Mouse (Mus musculus) heart, embryonic 10.5 days (tissue): ENCODE results near the gene Ifi208. TPM values are rescaled to one million over a fixed set of nuclear protein-coding genes. Genes with fewer than 3 reads are reported as not detected.
"Not testable (repeated sequence)": the region's sequence is repeated elsewhere in the genome, so short reads cannot be mapped to it uniquely, and the experiment has no call there.

ENCODE experiments used
- DNase-seq: peaks from one replicate; pipeline ENCODE4 v3.0.0-alpha.2; 2017; ENCODE audit warnings: low spot score
- H3K27ac ChIP-seq: fragments of 300-500 bp; sonication (generic); 2 replicates; pipeline ENCODE4 v1.5.1; 2016; ENCODE audit warnings: mild to moderate bottlenecking
- H3K27me3 ChIP-seq: fragments of 300-500 bp; sonication (generic); 2 replicates; pipeline ENCODE4 v1.6.1; 2016; ENCODE audit warnings: mild to moderate bottlenecking; ENCODE audit not compliant: poor library complexity, insufficient read depth, severe bottlenecking
- H3K36me3 ChIP-seq: fragments of 300-500 bp; sonication (generic); 2 replicates; pipeline ENCODE4 v1.6.1; 2016; ENCODE audit warnings: mild to moderate bottlenecking, moderate library complexity
- H3K4me1 ChIP-seq: fragments of 300-500 bp; sonication (generic); 2 replicates; pipeline ENCODE4 v1.6.1; 2016; ENCODE audit warnings: mild to moderate bottlenecking
- H3K4me3 ChIP-seq: fragments of 300-500 bp; sonication (generic); 2 replicates; pipeline ENCODE4 v1.5.1; 2016; ENCODE audit warnings: mild to moderate bottlenecking, moderate library complexity
- H3K9me3 ChIP-seq: fragments of 300-500 bp; sonication (generic); 2 replicates; pipeline ENCODE4 v1.6.1; 2016; ENCODE audit warnings: mild to moderate bottlenecking, moderate library complexity
- whole genome bisulfite sequencing: fragments of 180-500 bp; shearing (Covaris S2); methylation state at CpG from one replicate; pipeline ENCODE4 v1.1.7; 2016; 5-methylcytosine and 5-hydroxymethylcytosine counted together
- polyA plus RNA-seq: library from polyadenylated mRNA; unstranded; fragments of >200 nt; fragmentation: Nextera tagmentation; extraction: Ambion mirVana; gene quantifications from 2 replicates; pipeline ENCODE4 v1.2.1, GENCODE M21; 2016

The Ifi208 gene
- polyA plus RNA-seq = not detected in 2 replicates

DNA sequence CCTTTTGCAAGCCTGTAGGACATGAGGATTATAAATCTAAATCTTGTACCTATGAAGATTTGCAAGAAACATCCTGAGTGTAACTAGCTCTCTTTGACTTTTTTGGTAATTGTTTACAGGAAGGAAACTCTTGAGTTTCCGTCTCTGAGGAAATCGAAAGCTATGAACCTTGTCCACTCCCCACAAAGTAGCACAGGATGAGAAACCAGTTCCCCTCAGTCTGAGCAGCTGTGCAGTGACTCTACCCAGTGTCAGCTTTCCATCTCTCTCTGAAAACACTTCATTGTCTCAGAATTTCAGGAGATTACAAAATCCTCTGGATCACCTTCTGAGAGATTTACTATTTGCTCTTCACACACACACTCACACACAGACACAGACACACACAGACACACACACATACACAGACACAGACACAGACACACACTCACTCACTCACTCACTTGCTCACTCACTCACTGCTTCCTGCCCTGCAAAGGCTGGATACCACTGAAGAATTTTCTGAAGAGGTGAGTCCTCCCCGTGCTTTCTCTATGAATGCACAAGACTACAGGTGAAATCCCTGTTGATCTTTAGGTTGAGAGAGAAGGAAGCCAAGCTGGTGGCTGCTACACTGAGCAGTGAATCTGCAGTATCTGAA, at the start of gene Ifi208:
Gene Ifi208 (plus strand): TSS at position 218 of the 640 bp plus-strand sequence.
- not testable (repeated sequence) for H3K27me3 ChIP-seq, H3K4me3 ChIP-seq, H3K36me3 ChIP-seq, H3K9me3 ChIP-seq, H3K4me1 ChIP-seq, H3K27ac ChIP-seq, DNase-seq
- WGBS = 48% methylated on average over 3 of the region's 3 CpGs

DNA sequence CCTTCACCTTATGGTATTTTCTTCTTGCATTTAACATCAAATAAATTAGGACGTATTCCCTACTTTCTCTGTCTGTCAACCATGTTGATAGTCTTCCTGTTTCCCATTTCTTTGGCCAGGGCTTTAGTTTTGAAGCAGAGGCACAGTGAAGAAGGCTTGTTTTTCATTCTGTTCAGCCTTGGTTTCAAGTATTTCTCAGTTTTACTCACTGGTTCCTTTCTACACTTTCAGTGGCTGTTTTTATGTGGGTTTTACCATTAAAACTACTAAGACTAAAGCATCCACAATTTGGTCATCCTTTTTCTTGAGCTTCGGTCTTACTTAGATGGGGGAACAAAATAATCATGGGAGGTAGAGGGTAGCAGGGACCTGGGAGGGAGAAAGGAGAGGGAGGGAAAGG, 49.4 kb upstream of the Ifi208 start:
- Histone ChIP-seq H3K27me3 (no peaks in the 10 kb centered on the region), H3K9me3 (no peaks in the 10 kb centered on the region), H3K27ac (no peak overlapping the region), H3K4me1 (no peaks in the 10 kb centered on the region), H3K4me3 (no peak overlapping the region), H3K36me3 (no peaks in the 10 kb centered on the region)
- DNase-seq = no peak
- 74% methylated on average over 2 of the region's 2 CpGs for WGBS

- H3K9me3 ChIP-seq = no peaks in the 10 kb centered on the region
- no peak overlapping the region for H3K4me3 ChIP-seq
- H3K27ac ChIP-seq = no peak overlapping the region
- H3K36me3 ChIP-seq = no peaks in the 10 kb centered on the region
- DNase-seq = no peak
- 71% methylated on average over 2 of the region's 2 CpGs for WGBS
- no peaks in the 10 kb centered on the region for H3K4me1 ChIP-seq
- H3K27me3 ChIP-seq = no peaks in the 10 kb centered on the region
Observed at GRCm38 (mm10) chr1:173626686-173627085, 46.8 kb upstream of the Ifi208 start.

DNA sequence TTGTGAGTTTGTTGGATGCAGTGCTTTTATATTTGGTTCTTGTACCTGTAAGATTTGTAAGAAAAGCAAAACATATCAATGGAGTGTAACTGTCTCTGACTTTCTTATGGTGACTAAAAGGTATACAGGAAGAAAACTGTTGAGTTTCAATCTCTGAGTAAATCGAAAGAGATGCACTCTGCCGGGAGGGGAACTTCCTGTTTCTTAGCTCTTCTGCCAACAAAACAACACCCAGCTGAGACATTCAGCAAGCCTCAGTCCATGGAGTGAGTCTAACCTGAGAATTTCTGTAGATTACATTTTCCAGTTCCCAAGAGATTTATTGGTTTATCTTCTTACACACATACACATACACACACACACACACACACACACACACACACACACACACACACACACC, 42.9 kb upstream of the Ifi208 start, which contains the start of gene Ifi209:
Gene Ifi209 (plus strand): TSS at position 296 of the 400 bp plus-strand sequence.
- WGBS = 67% methylated on average over 2 of the region's 2 CpGs
- not testable (repeated sequence) for H3K9me3 ChIP-seq, H3K36me3 ChIP-seq, H3K4me1 ChIP-seq, H3K4me3 ChIP-seq, H3K27ac ChIP-seq, DNase-seq, H3K27me3 ChIP-seq

DNA sequence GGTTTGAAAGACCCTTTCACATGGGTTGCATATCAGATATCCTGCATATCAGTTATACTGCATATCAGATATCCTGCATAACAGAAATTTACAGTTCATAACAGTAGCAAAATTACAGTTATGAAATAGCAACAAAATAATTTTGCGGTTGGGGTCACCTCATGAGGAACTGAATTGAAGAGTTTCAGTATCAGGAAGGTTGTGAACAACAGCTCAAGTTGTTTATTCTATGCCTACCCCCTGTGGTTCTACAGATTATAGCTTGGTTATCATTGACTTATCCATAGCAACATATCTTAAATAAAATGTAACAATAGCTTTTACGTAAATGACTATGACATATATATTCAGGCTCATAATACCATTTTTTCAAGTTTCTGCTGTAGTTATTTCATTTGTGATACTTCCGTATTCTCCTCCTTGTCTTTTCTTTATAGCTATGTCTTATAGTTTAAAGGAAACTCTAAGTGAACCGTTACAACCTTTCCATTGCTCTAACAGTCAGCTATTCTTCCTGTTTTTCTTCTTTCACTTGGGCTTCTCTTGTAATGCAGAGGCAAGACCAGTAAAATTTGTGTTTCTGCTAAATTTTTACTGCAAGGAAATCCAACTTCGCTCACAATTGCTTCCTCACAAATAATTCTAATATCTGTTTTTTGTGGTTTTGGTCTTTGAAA, 39.4 kb upstream of the Ifi208 start:
- Histone ChIP-seq H3K27ac (no peak overlapping the region), H3K4me1 (no peaks in the 10 kb centered on the region), H3K9me3 (no peaks in the 10 kb centered on the region), H3K27me3 (no peaks in the 10 kb centered on the region), H3K4me3 (no peak overlapping the region), H3K36me3 (no peaks in the 10 kb centered on the region)
- DNase-seq = no peak
- 83% methylated on average over 5 of the region's 5 CpGs for WGBS

DNA sequence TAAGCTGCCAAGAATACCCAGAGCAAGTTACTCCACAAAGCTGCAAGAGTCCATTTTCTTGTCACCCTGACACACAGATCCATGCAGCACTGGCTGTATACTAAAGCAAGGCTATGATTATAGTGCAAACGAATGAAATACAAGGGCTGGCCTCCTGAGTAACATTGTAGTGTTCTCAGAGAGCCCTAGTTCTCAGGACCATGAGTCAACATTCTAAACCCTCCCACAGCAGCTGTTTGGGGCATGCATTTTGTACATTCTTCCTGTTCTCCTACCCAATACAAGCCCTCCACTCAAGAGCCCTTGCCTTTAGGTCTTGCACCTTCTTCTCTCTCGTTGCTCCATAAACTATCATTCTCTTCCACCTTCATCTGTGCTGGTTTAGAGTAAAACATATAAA, 28.1 kb upstream of the Ifi208 start:
- H3K4me3 ChIP-seq = no peak overlapping the region
- no peaks in the 10 kb centered on the region for H3K4me1 ChIP-seq
- DNase-seq = no peak
- H3K27ac ChIP-seq = no peak overlapping the region
- 62% methylated on average over 2 of the region's 2 CpGs for WGBS
- H3K36me3 ChIP-seq = no peaks in the 10 kb centered on the region
- H3K27me3 ChIP-seq = no peaks in the 10 kb centered on the region
- H3K9me3 ChIP-seq = no peaks in the 10 kb centered on the region

DNA sequence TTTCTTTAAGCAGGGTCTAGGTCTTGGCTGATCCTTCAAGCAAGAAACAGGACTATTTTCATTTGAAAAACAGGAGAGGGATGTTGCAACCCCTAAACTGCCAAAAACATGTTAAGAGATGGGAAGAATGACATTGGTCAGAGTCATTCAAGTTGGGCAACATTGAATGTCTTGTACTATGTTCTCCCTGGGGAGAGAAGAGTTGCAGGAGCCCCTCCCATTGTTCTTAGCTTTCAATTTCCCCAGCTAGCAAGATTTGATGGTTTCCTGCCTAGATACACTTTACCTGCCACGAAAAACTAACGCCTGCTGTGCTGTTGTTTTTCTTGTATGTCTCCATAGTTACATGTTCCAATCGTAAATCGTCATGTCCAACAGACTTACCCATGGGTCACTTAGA, 15.5 kb upstream of the Ifi208 start:
- WGBS = 76% methylated on average over 4 of the region's 4 CpGs
- Histone ChIP-seq H3K4me1 (no peaks in the 10 kb centered on the region), H3K27ac (no peak overlapping the region)

DNA sequence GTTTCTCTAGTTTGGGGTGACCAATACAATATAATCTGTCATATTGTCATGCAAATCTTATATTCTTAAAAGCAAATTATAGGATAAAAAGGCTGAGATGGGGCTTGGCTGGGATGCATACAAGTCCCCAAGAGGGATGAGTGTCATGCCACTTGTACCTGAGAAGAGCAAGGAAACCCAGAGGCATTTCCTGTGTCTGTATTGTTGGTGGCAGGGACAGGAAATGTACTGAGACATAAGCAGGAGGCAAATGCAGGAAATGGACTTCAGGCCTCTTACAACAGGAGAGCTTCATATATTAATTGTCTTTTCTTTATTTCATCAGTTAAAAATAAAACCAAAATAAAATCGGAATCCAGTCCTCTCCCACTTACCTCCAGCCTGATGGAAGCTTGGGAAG, 5.1 kb downstream of the Ifi208 start:
- 55% methylated on average over 1 of the region's 1 CpGs for WGBS
- H3K4me1 ChIP-seq, DNase-seq, H3K36me3 ChIP-seq, H3K9me3 ChIP-seq, H3K27me3 ChIP-seq, H3K4me3 ChIP-seq, H3K27ac ChIP-seq: not testable (repeated sequence)

More for the DNA sequence above, 15.5 kb upstream of the Ifi208 start:
- H3K36me3 ChIP-seq = no peaks in the 10 kb centered on the region
- no peak overlapping the region for H3K4me3 ChIP-seq
- no peaks in the 10 kb centered on the region for H3K9me3 ChIP-seq
- H3K27me3 ChIP-seq = no peaks in the 10 kb centered on the region
- DNase-seq = no peak

- H3K9me3 ChIP-seq = 0 out of 2 replicates have a peak, but pooled peaks cover 4% of the 10 kb centered on the region
- no peak overlapping the region for H3K27ac ChIP-seq
- no peaks in the 10 kb centered on the region for H3K36me3 ChIP-seq
- no peaks in the 10 kb centered on the region for H3K4me1 ChIP-seq
- WGBS = 81% methylated on average over 1 of the region's 1 CpGs
- DNase-seq = no peak
- no peak overlapping the region for H3K4me3 ChIP-seq
- no peaks in the 10 kb centered on the region for H3K27me3 ChIP-seq
Observed at GRCm38 (mm10) chr1:173694270-173694669, 20.8 kb downstream of the Ifi208 start.

DNA sequence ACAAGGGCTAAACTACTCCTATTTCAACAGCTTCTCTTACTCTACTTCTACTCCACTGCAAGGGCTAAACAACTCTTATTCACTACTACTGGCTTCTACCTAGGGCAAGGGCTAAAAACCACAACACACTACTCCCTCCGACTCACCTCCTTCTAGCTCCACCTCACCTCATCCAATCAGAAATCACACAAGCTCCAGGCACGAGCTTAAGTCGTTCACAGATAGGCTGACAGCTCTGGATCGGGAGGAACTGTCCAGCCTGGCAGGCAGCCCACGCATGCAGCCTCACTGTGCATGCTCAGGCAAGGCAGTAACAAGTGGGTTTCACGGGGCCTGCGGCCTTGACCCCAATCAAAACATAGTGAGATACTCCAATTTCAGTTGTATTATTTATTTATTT, 59.7 kb downstream of the Ifi208 start:
- Histone ChIP-seq H3K27me3 (no peaks in the 10 kb centered on the region), H3K27ac (no peak overlapping the region), H3K36me3 (no peaks in the 10 kb centered on the region), H3K4me1 (no peaks in the 10 kb centered on the region), H3K9me3 (no peaks in the 10 kb centered on the region), H3K4me3 (no peak overlapping the region)
- WGBS = 24% methylated on average over 7 of the region's 7 CpGs
- peak; percentile 79 for DNase-seq

DNA sequence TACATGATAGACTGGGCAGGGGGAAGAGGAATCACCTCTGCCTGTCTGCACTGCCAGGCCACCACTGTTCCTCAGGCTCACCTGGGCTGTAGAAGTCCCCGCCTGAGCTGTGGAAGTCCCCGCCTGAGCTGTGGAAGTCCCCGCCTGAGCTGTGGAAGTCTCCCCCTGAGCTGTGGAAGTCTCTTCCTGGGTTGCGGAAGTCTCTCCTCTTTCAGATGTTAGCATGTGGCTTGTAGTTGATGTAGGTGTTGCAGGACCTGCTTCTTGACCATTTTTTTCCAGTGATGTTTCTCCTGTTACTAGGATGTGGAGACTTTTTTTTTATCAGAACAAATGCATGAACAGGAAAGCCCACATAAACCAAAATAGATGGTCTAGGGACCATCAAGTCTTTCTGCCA, 61.5 kb downstream of the Ifi208 start:
- WGBS = 79% methylated on average over 4 of the region's 4 CpGs
- not testable (repeated sequence) for H3K4me1 ChIP-seq, H3K27me3 ChIP-seq, H3K36me3 ChIP-seq, DNase-seq, H3K4me3 ChIP-seq, H3K9me3 ChIP-seq, H3K27ac ChIP-seq

- Histone ChIP-seq H3K4me1 (no peaks in the 10 kb centered on the region), H3K9me3 (no peaks in the 10 kb centered on the region), H3K36me3 (no peaks in the 10 kb centered on the region), H3K4me3 (no peak overlapping the region), H3K27me3 (no peaks in the 10 kb centered on the region), H3K27ac (no peak overlapping the region)
- whole genome bisulfite sequencing = 56% methylated on average over 2 of the region's 2 CpGs
- DNase-seq = no peak
Observed at GRCm38 (mm10) chr1:173736986-173737385, 63.5 kb downstream of the Ifi208 start.

DNA sequence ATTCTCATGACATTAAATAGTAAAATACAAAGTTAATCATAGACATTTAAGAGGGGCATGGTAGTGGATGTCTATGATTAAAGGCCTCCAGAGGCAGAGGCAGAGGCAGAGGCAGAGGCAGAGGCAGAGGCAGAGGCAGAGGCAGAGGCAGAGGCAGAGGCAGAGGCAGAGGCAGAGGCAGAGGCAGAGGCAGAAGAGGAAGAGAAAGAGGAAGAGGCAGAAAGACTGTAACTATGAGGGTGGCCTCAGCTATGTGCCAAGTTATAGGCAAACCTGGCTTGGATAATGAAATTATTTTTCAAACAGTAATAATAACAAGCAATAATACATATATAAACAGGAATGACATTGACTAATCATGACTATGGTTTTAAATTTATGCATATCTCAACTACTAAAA, 67.1 kb downstream of the Ifi208 start:
- H3K27me3 ChIP-seq = no peaks in the 10 kb centered on the region
- no peaks in the 10 kb centered on the region for H3K9me3 ChIP-seq
- no peaks in the 10 kb centered on the region for H3K4me1 ChIP-seq
- H3K36me3 ChIP-seq = no peaks in the 10 kb centered on the region
- no peak for DNase-seq
- H3K27ac ChIP-seq = no peak overlapping the region
- H3K4me3 ChIP-seq = no peak overlapping the region

GRCm38 (mm10) chr1:173741656-173742055, 68.2 kb downstream of the Ifi208 start, which contains the start of gene Ifi207:
TSS of gene Ifi207 (minus strand) at chr1:173741747.
- no peak for DNase-seq
- no peaks in the 10 kb centered on the region for H3K9me3 ChIP-seq
- no peak within 1 kb of the TSS for H3K4me3 ChIP-seq
- H3K4me1 ChIP-seq = no peaks in the 10 kb centered on the region
- WGBS = 74% methylated on average over 4 of the region's 4 CpGs
- no peaks in the 10 kb centered on the region for H3K36me3 ChIP-seq
- H3K27me3 ChIP-seq = no peaks in the 10 kb centered on the region
- H3K27ac ChIP-seq = no peak within 1 kb of the TSS
